Mouse (Mus musculus) thymus, adult 2 months (tissue): ENCODE results near the gene Cpne5. TPM values are rescaled to one million over a fixed set of nuclear protein-coding genes. Genes with fewer than 3 reads are reported as not detected.

Experiments used
- DNase-seq: peaks from one replicate; pipeline ENCODE4 v3.0.0; 2021
- H3K27ac ChIP-seq: fragments of 200-500 bp; 2 replicates; pipeline ENCODE4 v1.5.1; 2012; ENCODE audit warnings: low read length, control low read depth; ENCODE audit not compliant: control insufficient read depth, insufficient read depth
- H3K27me3 ChIP-seq: fragments of 200-500 bp; 2 replicates; pipeline ENCODE4 v1.6.1; 2012; ENCODE audit warnings: mild to moderate bottlenecking, low read length, moderate library complexity, mixed read lengths; ENCODE audit not compliant: control insufficient read depth, insufficient read depth
- H3K36me3 ChIP-seq: fragments of 200-500 bp; 2 replicates; pipeline ENCODE4 v1.6.1; 2012; ENCODE audit warnings: mild to moderate bottlenecking, low read length, moderate library complexity; ENCODE audit not compliant: control insufficient read depth, insufficient read depth
- H3K4me1 ChIP-seq: fragments of 200-500 bp; replicated peaks from 2 replicates; pipeline ENCODE4 v1.6.1; 2012; ENCODE audit warnings: low read length; ENCODE audit not compliant: control insufficient read depth, insufficient read depth
- H3K4me3 ChIP-seq: fragments of 200-500 bp; 2 replicates; pipeline ENCODE4 v1.5.1; 2012; ENCODE audit warnings: mild to moderate bottlenecking, low read length, control low read depth, moderate library complexity; ENCODE audit not compliant: control insufficient read depth, insufficient read depth
- CTCF ChIP-seq: fragments of 200-500 bp; IDR thresholded peaks from 2 replicates; pipeline ENCODE4 v1.5.1; 2012; ENCODE audit warnings: mild to moderate bottlenecking, control low read depth, low read length, moderate library complexity, borderline replicate concordance; ENCODE audit not compliant: control insufficient read depth, poor library complexity, insufficient read depth; ENCODE audit errors: extremely low read depth
- POLR2A ChIP-seq: fragments of 200-500 bp; IDR thresholded peaks from 2 replicates; pipeline ENCODE4 v1.6.1; 2012; ENCODE audit warnings: mild to moderate bottlenecking, low read length, control low read depth, moderate library complexity; ENCODE audit not compliant: control insufficient read depth, poor library complexity, insufficient read depth; ENCODE audit errors: extremely low read depth
- WGBS: fragments of 180-500 bp; shearing (Covaris S2); methylation state at CpG from one replicate; pipeline ENCODE4 v1.1.7; 2018; 5-methylcytosine and 5-hydroxymethylcytosine counted together
- polyA plus RNA-seq: library from polyadenylated mRNA; depleted of rRNA; stranded (reverse); fragments of >200 nt; gene quantifications from 2 replicates; pipeline ENCODE4 v1.2.3, GENCODE M21; 2012

Gene Cpne5
- polyA plus RNA-seq, 1 experiment = 4.6 TPM

GRCm38 (mm10) chr17:29162334-29162733 lies 75.6 kb downstream of the Cpne5 start:
- no peak for DNase-seq
- H3K27me3 ChIP-seq = no peaks in the 10 kb centered on the region
- WGBS = 94% methylated on average over 13 of the region's 13 CpGs
- H3K4me3 ChIP-seq = no peak overlapping the region
- TF ChIP-seq CTCF (no peak), POLR2A (no peak)
- H3K27ac ChIP-seq = no peak overlapping the region
- H3K4me1 ChIP-seq = peaks cover 42% of the 10 kb centered on the region
- no peaks in the 10 kb centered on the region for H3K36me3 ChIP-seq

GRCm38 (mm10) chr17:29159743-29160455 lies 78.1 kb downstream of the Cpne5 start:
- 95% methylated on average over 16 of the region's 16 CpGs for WGBS
- no peak overlapping the region for H3K27ac ChIP-seq
- H3K27me3 ChIP-seq = no peaks in the 10 kb centered on the region
- H3K4me1 ChIP-seq = peaks cover 42% of the 10 kb centered on the region
- DNase-seq = no peak
- TF ChIP-seq CTCF (no peak), POLR2A (no peak)
- H3K36me3 ChIP-seq = no peaks in the 10 kb centered on the region
- H3K4me3 ChIP-seq = no peak overlapping the region

- no peaks in the 10 kb centered on the region for H3K27me3 ChIP-seq
- TF ChIP-seq POLR2A (no peak), CTCF (no peak)
- no peak overlapping the region for H3K27ac ChIP-seq
- H3K36me3 ChIP-seq = no peaks in the 10 kb centered on the region
- H3K4me3 ChIP-seq = no peak overlapping the region
- WGBS = 96% methylated on average over 5 of the region's 5 CpGs
- no peak for DNase-seq
- peaks cover 42% of the 10 kb centered on the region for H3K4me1 ChIP-seq
Measured at GRCm38 (mm10) chr17:29159320-29159719, 78.6 kb downstream of the Cpne5 start.

GRCm38 (mm10) chr17:29158899-29159298 lies 79.1 kb downstream of the Cpne5 start:
- H3K4me1 ChIP-seq = peaks cover 39% of the 10 kb centered on the region
- WGBS = 98% methylated on average over 15 of the region's 15 CpGs
- no peaks in the 10 kb centered on the region for H3K27me3 ChIP-seq
- no peak overlapping the region for H3K4me3 ChIP-seq
- TF ChIP-seq CTCF = no peak
- TF ChIP-seq POLR2A = no peak
- no peaks in the 10 kb centered on the region for H3K36me3 ChIP-seq
- H3K27ac ChIP-seq = no peak overlapping the region
- DNase-seq = no peak

GRCm38 (mm10) chr17:29156866-29157265 lies 81.1 kb downstream of the Cpne5 start:
- no peak overlapping the region for H3K4me3 ChIP-seq
- WGBS = 61% methylated on average over 8 of the region's 8 CpGs
- peaks cover 49% of the 10 kb centered on the region for H3K4me1 ChIP-seq

GRCm38 (mm10) chr17:29156396-29156795 lies 81.6 kb downstream of the Cpne5 start:
- 62% methylated on average over 16 of the region's 16 CpGs for WGBS
- Histone ChIP-seq H3K27ac (no peak overlapping the region), H3K27me3 (no peaks in the 10 kb centered on the region), H3K36me3 (no peaks in the 10 kb centered on the region), H3K4me3 (no peak overlapping the region), H3K4me1 (peaks cover 53% of the 10 kb centered on the region)
- TF ChIP-seq CTCF (no peak), POLR2A (no peak)
- no peak for DNase-seq

More at GRCm38 (mm10) chr17:29156866-29157265, 81.1 kb downstream of the Cpne5 start:
- no peaks in the 10 kb centered on the region for H3K27me3 ChIP-seq
- H3K36me3 ChIP-seq = no peaks in the 10 kb centered on the region
- no peak overlapping the region for H3K27ac ChIP-seq
- DNase-seq = no peak
- TF ChIP-seq POLR2A (no peak), CTCF (no peak)
